Mouse (Mus musculus): ENCODE results near the gene Rpusd2. TPM values are rescaled to one million over a fixed set of nuclear protein-coding genes. Genes with fewer than 3 reads are reported as not detected.

The Rpusd2 gene
- total RNA-seq, 2 experiments from 2014 or later, result 2.5 to 4.8 TPM

- peak; percentile 100 for ATAC-seq (ENCODE audit: poor library complexity, severe bottlenecking)
Measured at GRCm38 (mm10) chr2:119028941-119029551, 5.5 kb upstream of the Rpusd2 start, which contains the start of gene Ccdc32. Gene Ccdc32, minus strand, starts transcription at chr2:119029393.

- ATAC-seq (ENCODE audit: poor library complexity, severe bottlenecking), result no peak
Measured at GRCm38 (mm10) chr2:119032191-119032590, 2.4 kb upstream of the Rpusd2 start.

- peak; percentile 31; the same call in 1 of the 2 replicates for ATAC-seq (ENCODE audit: poor library complexity, severe bottlenecking)
Measured at GRCm38 (mm10) chr2:119035397-119035745, 781 bp downstream of the Rpusd2 start.

GRCm38 (mm10) chr2:119040882-119041281, 6.3 kb downstream of the Rpusd2 start:
- peak; percentile 43; the same call in 1 of the 2 replicates for ATAC-seq (ENCODE audit: poor library complexity, severe bottlenecking)

GRCm38 (mm10) chr2:119045163-119045562, 10.6 kb downstream of the Rpusd2 start:
- ATAC-seq (ENCODE audit: poor library complexity, severe bottlenecking), result no peak

GRCm38 (mm10) chr2:119046649-119047611, 12.3 kb downstream of the Rpusd2 start, which contains the start of gene Knl1:
Gene Knl1, plus strand, starts transcription at chr2:119047119.
- peak; percentile 83 for ATAC-seq (ENCODE audit: poor library complexity, severe bottlenecking)

GRCm38 (mm10) chr2:119047849-119048248, 13.3 kb downstream of the Rpusd2 start:
- no peak for ATAC-seq (ENCODE audit: poor library complexity, severe bottlenecking)

GRCm38 (mm10) chr2:119050132-119050650, 15.6 kb downstream of the Rpusd2 start:
- ATAC-seq (ENCODE audit: poor library complexity, severe bottlenecking), result no peak

GRCm38 (mm10) chr2:119060139-119060538, 25.5 kb downstream of the Rpusd2 start:
- ATAC-seq (ENCODE audit: poor library complexity, severe bottlenecking), result no peak

GRCm38 (mm10) chr2:119072397-119072796, 37.8 kb downstream of the Rpusd2 start:
- ATAC-seq (ENCODE audit: poor library complexity, severe bottlenecking), result no peak

GRCm38 (mm10) chr2:119086156-119086555, 51.6 kb downstream of the Rpusd2 start:
- no peak for ATAC-seq (ENCODE audit: poor library complexity, severe bottlenecking)

Other genes with a start within 250 kb of the Rpusd2 start
- 58.8 and 59.7 TPM in 2 replicates for gene Knstrn, start 220.8 kb upstream of the Rpusd2 start, total RNA-seq (2015)
- 182 and 217 TPM in 2 replicates for gene Knstrn, start 220.8 kb upstream of the Rpusd2 start, total RNA-seq (2017)
- 11.4 and 12.9 TPM in 2 replicates for gene Ivd, start 172.8 kb upstream of the Rpusd2 start, total RNA-seq (2015)
- gene Ivd, start 172.8 kb upstream of the Rpusd2 start, total RNA-seq (2017), result 21.6 and 28.0 TPM in 2 replicates
- 5.1 and 5.3 TPM in 2 replicates for gene Bahd1, start 134.4 kb upstream of the Rpusd2 start, total RNA-seq (2015)
- 3.2 and 4.2 TPM in 2 replicates for gene Bahd1, start 134.4 kb upstream of the Rpusd2 start, total RNA-seq (2017)
- 4.6 and 5.3 TPM in 2 replicates for gene Chst14, start 108.3 kb upstream of the Rpusd2 start, total RNA-seq (2015)
- 1.4 and 3.5 TPM in 2 replicates for gene Chst14, start 108.3 kb upstream of the Rpusd2 start, total RNA-seq (2017)
- gene Ccdc32, start 5.4 kb upstream of the Rpusd2 start, total RNA-seq (2015), result 10.7 and 12.2 TPM in 2 replicates
- 14.1 and 16.3 TPM in 2 replicates for gene Ccdc32, start 5.4 kb upstream of the Rpusd2 start, total RNA-seq (2017)
- 65.3 and 69.5 TPM in 2 replicates for gene Knl1, start 12.3 kb downstream of the Rpusd2 start, total RNA-seq (2015)
- 79.4 and 82.1 TPM in 2 replicates for gene Knl1, start 12.3 kb downstream of the Rpusd2 start, total RNA-seq (2017)
- 20.7 and 22.1 TPM in 2 replicates for gene Rad51, start 78.0 kb downstream of the Rpusd2 start, total RNA-seq (2015)
- 12.3 and 26.8 TPM in 2 replicates for gene Rad51, start 78.0 kb downstream of the Rpusd2 start, total RNA-seq (2017)
- 7.0 and 10.7 TPM in 2 replicates for gene Rmdn3, start 122.2 kb downstream of the Rpusd2 start, total RNA-seq (2015)
- 15.1 and 20.2 TPM in 2 replicates for gene Rmdn3, start 122.2 kb downstream of the Rpusd2 start, total RNA-seq (2017)
- not detected in 2 replicates for gene Gchfr, start 133.0 kb downstream of the Rpusd2 start, total RNA-seq (2015)
- gene Gchfr, start 133.0 kb downstream of the Rpusd2 start, total RNA-seq (2017), result not detected in 2 replicates
- gene Gm14137, start 139.7 kb downstream of the Rpusd2 start, total RNA-seq (2015), result not detected in 2 replicates
- gene Gm14137, start 139.7 kb downstream of the Rpusd2 start, total RNA-seq (2017), result not detected in 2 replicates
- gene Zfyve19, start 173.8 kb downstream of the Rpusd2 start, total RNA-seq (2015), result 16.4 and 21.6 TPM in 2 replicates
- gene Zfyve19, start 173.8 kb downstream of the Rpusd2 start, total RNA-seq (2017), result 30.7 and 39.8 TPM in 2 replicates
- 22.8 and 24.1 TPM in 2 replicates for gene Dnajc17, start 174.0 kb downstream of the Rpusd2 start, total RNA-seq (2015)
- gene Dnajc17, start 174.0 kb downstream of the Rpusd2 start, total RNA-seq (2017), result 46.7 and 50.7 TPM in 2 replicates
- gene Ppp1r14d, start 195.1 kb downstream of the Rpusd2 start, total RNA-seq (2015), result not detected in 2 replicates
- not detected in 2 replicates for gene Ppp1r14d, start 195.1 kb downstream of the Rpusd2 start, total RNA-seq (2017)
- not detected in 2 replicates for gene Spint1, start 202.6 kb downstream of the Rpusd2 start, total RNA-seq (2015)
- not detected in 2 replicates for gene Spint1, start 202.6 kb downstream of the Rpusd2 start, total RNA-seq (2017)
- 0.16 and 0.59 TPM in 2 replicates for gene Rhov, start 236.5 kb downstream of the Rpusd2 start, total RNA-seq (2015)
- 0.28 and 0.81 TPM in 2 replicates for gene Rhov, start 236.5 kb downstream of the Rpusd2 start, total RNA-seq (2017)